Mouse (Mus musculus): Measurements from ENCODE around the gene Ttc16.
A peak's percentile ranks its signal among the peaks of the same experiment; 100 is the strongest.

Gene Ttc16

GRCm38 (mm10) chr2:32718761-32719160 lies 56.7 kb downstream of the Ttc16 start:
- peak in 1 of 2 experiments; percentile 25 for DNase-seq (ENCODE audit: low spot score in 2 of 2)

GRCm38 (mm10) chr2:32714987-32715425 lies 60.4 kb downstream of the Ttc16 start:
- no peak for DNase-seq (ENCODE audit: low spot score in 2 of 2)

- DNase-seq (ENCODE audit: low spot score in 2 of 2) = peak in 1 of 2 experiments; percentile 27
Observed at GRCm38 (mm10) chr2:32714117-32714986, 61.1 kb downstream of the Ttc16 start.

GRCm38 (mm10) chr2:32712934-32713817 lies 62.3 kb downstream of the Ttc16 start, which contains the start of gene Cdk9:
Gene Cdk9, minus strand, starts transcription at chr2:32713076.
- DNase-seq (ENCODE audit: low spot score in 2 of 2) = peak; percentile 94 to 95

GRCm38 (mm10) chr2:32712586-32712933 lies 62.9 kb downstream of the Ttc16 start:
- peak; percentile 93 to 95 for DNase-seq (ENCODE audit: low spot score in 2 of 2)

- peak; percentile 65 to 68 for DNase-seq (ENCODE audit: low spot score in 2 of 2)
Observed at GRCm38 (mm10) chr2:32712108-32712551, 63.3 kb downstream of the Ttc16 start.

- DNase-seq (ENCODE audit: low spot score in 2 of 2) = no peak
Observed at GRCm38 (mm10) chr2:32711301-32712056, 64.0 kb downstream of the Ttc16 start.

- DNase-seq (ENCODE audit: low spot score in 2 of 2) = no peak
Observed at GRCm38 (mm10) chr2:32710425-32710824, 65.0 kb downstream of the Ttc16 start.

- no peak for DNase-seq (ENCODE audit: low spot score in 2 of 2)
Observed at GRCm38 (mm10) chr2:32709521-32710137, 65.8 kb downstream of the Ttc16 start.

- peak; percentile 50 to 88 for DNase-seq (ENCODE audit: low spot score in 2 of 2)
Observed at GRCm38 (mm10) chr2:32708643-32709042, 66.8 kb downstream of the Ttc16 start.

Measured in thymus, postnatal 10 days (tissue).